Mouse (Mus musculus) naive thymus-derived CD4-positive, alpha-beta T cell, adult 2 months (primary cell): ENCODE measurements at regions not wholly inside any gene's neighbourhood (a gene's known extent, or its start where the extent isn't known, plus 50 kb on each side); places are given as distances from the start of the nearest gene placed in this dataset.

Source experiments
- DNase-seq: peaks from one replicate; pipeline ENCODE4 v3.0.0-alpha.2; 2011; ENCODE audit warnings: low read depth

DNA sequence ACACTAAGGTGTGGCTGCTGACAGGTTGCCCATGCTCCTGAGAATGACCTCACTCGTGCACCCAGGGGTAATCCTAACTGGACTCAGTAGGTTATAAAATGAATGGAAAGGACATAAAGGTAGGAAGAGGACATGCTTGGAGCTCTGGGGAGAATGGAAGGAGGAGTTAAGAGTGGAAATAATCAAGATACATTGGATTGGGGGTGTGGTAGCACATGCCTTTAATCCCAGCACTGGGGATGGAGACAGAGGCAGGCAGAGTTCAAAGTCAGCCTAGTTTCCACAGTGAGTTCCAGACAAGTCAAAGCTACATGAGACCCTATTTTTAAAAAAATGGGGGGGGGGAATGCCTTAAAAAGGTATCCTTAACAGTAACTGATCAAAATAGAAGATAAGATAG, 167.9 kb upstream of the Hnrnpa3 start:
- no peak for DNase-seq

DNA sequence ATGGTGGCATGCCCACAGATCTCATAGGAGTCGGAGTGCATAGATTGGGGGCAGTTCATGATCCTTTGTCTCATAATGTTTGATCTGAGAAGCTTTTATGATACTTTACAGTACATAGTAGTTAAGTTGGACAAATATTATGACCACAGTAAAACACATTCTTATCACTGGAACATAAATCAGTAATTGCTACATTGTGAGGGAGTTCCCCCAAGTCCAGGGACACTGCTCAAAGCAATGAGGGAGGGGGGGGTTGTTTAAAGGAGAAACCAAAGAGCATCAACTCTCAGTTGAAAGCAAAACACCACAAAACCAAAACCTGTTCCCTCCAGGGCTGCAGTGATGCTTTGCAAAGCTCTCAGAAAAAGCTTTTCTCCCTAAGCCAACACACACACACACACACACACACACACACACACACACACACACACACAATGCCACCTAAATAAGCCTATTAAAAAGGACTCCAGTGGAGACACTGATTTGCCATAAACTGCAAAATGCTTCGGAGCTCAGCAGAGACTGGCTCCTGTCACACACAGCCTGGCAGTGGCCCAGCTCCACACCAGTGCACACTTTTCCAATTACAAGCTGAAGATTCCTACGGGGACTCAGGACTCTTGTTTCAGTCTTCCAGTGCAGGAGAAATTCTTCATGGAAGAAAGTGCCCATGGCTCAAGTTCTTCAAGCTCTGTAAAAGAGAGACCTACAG, 167.1 kb upstream of the Hnrnpa3 start:
- DNase-seq: no peak

DNA sequence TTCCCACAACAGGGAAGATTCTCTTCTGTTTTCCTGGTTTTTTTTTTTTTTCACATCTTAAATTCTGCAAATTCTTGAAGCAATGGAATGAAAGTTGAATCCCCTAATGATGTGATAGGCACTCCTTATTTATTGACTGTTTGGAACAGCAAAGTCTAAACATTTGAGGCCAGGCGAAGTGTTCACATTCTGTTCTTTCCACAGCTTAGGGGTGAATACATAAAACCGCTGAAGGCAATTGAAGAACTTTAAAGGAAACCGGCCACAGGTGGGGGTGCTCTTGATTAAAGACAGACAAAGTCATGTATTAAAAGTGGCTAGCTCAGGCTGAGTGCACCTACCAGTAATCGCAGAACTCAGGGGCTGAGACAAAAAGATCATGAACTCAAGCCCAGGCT, 166.6 kb upstream of the Hnrnpa3 start:
- no peak for DNase-seq

DNA sequence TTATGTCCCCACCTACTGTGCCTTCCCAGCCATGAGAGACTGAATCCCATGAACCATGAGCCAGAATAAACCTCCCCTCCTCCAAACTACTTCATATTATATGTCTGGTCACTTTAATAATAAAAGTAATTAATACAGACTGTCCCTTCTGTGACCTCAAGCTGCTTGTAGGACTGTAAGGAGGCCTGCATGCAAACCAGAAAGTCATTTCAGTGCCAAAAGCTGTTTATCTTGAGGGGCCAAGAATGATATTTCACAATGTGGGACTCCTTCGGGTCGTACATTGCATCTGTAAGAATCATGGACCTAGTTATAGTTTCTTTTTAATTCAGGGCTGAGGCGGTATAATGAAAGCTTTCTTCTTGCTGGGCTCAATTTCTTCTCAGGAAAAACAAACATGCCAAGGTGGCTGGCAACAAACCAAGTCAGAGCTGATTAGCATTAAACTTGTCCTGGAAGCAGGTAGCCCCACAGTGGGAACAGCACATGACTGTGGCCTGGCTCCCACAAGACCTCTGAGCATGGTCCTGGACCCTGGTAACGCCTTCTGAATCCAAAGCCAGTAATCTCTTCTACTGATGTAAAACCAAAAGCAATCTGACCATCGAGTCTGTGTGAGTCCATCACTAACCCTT, 162.3 kb upstream of the Hnrnpa3 start:
- no peak for DNase-seq

DNA sequence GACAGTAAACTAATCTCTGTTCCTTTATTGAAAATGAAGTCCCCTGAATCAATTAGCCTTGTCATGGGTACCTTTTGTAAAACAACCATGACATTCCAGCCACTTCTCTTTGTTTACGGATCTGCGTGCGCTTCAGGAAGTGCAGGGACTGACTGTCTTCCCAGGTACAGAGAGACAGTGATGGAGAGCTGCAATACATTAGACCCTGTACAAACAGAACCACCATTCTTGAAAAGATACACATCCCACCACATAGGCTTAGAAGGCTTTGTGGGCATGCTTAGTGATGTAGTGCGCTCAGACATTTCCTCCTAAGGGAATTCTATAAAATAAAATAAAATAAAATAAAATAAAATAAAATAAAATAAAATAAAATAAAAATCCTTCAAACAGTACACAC, 148.8 kb upstream of the Hnrnpa3 start:
- no peak for DNase-seq

DNA sequence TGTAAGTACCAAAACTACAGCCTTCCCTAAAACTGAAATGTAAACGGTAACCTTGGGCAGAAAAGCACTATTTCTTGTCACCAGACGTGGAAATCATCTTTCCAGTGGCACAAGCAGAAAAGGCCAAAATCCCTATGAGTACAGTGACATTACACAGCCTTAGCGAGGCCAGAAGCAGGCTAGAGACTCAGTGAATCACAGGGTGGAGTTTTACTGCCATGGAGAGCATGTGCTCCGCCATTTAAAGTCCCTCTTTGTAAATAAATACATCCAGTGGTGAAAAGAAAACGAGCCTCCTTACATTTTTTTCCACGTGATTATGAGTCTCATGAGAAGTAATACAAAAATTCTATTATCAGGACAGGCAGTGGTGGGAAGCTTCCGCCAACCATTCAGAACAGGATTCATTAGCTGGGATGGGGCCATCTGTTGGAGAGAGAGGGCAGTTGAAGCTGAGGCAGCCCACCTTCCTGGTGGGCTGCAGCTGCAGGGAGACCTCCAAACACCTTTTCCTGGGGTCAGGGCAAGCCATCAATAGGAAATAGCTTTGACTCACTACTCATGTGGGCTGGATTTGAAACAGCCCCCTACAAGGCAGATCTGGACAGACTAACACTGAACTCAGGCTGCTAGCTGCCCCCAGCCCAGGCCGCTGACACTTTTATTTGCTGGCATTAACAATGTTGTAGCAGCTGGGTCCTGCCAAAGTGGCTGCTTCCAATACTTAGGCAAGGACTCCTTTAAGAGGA, 146.5 kb upstream of the Hnrnpa3 start:
- DNase-seq: no peak

DNA sequence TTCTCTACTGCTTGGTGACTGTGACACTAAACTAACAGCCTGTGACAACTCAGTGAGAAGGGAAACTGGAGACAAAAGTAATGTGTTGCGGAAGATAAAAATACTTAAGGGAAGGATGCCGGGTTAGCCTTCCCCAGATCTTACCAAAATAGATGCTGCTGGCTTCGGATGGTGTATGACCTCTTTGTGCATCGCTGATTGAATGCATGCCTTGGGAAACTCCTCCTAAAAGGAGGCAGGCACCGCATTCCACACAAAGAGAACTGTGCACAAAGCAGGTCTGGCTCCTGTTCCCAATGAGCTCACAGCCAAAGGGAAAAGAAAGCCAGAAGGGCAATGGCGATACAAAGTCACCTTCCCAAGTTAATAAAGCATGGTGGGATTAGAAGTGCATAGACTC, 144.9 kb upstream of the Hnrnpa3 start:
- DNase-seq: no peak

DNA sequence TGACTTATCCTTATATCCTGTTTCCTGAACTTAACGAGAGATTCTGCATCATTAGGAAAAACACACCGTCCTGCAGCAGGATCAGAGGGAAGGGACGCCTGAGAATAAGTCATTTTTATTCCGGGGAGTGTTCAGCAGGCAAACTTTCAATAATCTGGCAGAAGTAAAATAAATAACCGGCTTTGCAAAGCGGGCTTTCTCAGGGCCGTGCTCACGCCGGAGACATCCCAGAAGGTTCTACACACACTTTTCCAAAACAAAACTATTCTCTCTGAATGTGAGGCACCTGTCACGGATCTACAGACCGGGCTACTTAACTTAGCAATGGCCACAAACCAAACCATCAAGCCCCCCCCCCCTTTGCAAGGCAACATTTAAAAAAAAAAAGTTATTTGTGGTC, 142.8 kb upstream of the Hnrnpa3 start:
- no peak for DNase-seq

DNA sequence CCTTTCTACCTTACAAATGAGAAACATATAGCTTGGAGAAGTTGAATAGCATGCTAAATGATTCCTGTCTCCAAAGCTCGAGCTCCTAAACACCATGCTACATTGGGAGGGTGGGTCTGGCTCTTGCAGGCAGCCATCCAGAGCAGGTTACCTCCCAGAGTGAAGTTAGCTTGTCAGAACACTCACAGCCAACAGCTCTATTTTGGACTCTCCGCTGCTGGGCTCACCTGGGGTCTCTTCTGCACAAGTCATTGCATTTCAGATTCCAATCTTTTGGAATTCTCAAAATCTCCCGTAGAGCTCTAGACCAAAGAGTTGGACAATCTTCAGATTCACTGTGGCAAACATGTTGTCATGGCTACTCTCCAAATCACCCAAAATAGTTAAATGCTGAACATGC, 142.0 kb upstream of the Hnrnpa3 start:
- no peak for DNase-seq

DNA sequence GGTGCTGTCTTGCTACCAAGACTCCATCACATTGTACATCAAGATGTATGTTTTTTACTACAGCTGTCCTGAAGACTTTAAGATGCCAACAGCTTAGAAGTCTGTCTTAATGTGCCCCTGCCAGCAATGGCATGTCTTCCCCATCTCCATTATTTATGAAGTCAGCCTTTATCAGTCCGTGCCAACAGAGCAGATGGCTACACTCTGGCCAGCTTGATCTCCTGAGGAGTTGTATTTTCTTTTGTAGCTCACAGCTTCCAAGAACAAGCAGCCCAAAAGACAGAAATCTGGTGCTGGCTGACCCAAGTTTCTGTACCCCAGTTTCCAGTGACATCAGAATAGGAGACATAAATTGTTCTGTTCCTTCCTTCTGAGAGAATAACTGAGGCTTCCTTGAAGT, 140.5 kb upstream of the Hnrnpa3 start:
- no peak for DNase-seq

DNA sequence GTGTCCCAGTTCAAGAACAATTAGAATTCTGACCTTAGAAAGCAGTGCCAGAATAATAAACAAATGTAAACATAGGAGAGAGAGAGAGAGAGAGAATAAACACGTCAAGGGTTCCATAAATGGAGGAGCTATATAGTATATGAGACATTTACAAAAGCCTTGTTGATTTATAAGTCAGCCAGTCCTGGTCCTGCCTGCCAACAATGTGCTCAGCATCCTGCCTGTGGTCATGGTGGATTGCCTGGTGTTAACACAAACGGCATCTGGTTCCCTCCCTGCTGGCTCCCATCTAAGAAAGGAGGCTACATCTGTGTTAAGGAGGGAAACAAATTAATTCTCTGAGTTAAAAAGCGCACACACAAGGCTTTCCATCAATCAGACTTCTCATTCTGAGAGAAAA, 133.5 kb upstream of the Hnrnpa3 start:
- no peak for DNase-seq

DNA sequence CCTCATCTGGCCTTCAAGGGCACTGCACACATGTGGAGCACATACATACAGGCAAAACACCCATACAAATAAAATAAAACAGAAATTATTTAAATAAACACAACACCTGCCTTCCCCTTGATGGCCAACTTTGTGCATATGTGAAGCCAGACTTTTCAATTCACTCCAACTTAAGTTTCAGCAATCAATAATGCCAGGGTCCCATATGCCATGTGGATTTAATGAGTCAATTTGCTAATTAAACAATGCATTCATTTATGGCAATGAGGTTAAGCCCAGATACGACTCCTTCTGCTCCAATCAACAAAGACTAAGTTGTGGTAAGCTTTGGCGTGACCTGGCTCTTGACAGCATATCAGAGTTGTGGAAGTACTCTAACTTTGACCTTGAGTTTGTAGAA, 130.4 kb upstream of the Hnrnpa3 start:
- no peak for DNase-seq

DNA sequence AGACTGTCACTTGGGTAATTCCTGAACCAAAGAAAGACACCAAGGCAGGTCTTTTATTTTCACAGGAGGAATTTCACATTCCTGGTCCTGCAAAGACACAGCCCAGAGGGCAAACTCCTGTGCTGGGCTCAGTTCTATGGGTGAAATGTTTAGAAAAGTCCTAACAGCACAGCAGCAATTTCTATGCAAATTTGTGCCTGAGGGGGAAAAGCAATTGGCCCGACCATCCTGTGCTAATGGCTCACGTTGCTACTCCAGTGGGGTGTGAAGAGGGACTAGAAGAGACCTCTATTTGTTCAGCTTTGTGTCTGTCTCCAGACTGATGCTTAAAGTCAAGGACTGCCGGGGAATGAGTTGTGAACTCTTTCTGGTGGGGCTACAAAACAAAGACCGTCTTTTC, 120.9 kb upstream of the Hnrnpa3 start:
- DNase-seq: no peak

DNA sequence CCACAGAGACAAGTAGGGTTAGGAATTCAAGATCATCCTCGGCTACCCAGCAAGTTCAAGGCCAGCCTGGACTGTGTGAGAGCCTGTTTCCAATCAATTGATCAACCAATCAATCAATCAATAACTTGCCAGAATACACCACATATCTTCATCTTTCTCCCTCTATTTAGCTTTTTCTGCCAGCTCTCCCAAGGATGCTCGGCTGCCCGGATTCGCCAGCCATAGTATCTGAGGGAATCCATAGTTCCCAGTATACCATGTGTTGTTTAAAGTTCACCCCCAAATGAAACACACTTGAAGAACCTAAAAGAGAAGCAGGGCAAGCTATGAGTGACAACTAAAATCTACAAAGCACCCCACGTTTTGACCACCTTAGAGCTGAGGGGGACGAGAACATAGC, 119.3 kb upstream of the Hnrnpa3 start:
- DNase-seq: no peak

DNA sequence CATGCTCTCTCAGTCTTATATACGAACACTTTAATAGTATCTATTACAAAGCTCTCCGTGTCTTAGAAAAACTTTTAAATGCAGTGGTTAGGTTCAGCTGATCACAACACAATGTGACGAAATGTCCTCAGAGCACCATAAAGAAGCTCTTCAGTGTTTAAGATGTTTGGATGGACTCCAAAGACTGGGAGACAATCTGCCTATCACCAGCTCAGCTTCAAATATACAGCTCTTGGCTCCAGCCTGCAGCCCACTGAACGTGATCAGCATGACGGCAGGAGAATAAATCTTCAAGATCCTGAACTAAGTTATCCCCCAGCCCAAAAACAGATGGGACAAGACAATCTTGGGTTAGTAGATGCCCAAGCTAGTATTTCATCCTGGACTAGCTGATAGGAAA, 116.7 kb upstream of the Hnrnpa3 start:
- no peak for DNase-seq

DNA sequence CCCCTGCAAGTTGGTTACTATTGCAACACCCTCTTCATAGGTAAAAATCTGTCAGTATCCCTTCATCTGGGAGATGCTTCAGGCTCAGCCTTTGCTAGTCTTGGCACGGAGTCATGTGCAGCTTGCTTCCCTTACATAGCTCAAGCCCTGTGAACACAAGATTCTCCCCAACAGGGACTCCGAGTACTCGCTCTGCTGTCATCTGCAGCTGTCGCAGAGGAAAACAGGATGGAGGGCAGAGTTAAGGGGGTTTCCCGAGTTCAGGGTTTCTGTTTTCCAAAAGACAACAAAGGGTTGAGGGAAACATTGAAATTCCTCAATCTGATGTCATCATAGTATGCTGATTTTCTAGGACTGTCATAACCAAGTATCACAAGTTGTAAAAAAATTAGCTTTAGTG, 116.3 kb upstream of the Hnrnpa3 start:
- no peak for DNase-seq

DNA sequence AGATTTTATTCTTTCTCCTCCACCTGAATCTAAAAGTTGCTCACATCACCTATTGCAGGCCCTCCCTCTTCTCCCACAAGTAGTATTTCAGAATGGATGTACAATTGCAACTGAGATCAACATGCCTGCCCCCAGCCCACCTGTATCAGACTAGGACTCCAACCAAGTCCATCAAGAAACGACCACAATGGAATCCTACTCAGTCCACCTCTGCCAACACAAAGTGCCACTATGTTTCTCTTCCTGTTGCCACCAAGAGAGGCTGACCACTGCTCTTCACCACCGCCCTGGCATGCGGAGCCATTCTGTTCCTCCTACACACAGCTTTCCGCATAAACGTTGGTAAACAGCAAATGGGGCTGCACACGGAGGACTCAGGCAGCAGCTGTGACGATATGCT, 113.1 kb upstream of the Hnrnpa3 start:
- no peak for DNase-seq

DNA sequence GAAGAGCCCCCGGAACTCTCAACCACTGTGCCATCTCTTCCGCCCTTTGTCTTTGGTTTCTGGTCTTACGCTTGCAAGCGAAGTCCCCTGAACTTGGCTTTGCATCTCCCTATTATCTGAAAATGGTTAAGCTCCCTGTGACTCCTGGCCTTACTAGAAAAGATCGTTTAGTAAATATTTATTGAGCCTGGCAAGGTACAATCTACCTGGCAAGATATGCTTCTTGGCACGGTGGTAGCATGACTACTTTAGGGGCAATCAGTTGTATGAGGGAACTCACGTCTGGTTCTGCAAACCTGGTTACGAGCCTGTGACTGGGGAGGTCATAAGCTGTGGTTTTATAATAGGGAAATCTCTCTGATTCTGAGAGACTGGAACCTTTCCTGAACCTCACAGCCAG, 103.4 kb upstream of the Hnrnpa3 start:
- DNase-seq: no peak

DNA sequence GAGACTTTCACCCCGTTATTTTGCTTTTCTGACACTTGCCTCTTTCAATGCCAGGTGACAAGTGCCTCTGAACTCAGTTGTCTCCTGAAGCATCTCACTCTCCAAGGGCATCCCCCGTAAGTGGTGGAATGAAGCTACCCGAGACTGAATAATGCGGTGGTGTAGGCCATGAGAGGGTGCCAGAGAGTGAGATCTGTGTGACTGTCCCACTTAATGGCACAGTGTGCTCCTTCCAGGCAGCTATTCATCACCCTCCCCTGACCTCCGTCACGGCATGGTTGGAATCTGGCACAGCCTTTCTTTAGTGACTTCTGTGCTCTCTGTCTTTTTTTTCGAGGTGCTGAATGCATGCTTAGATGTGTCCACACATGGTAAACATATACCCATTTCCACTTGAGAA, 102.3 kb upstream of the Hnrnpa3 start:
- no peak for DNase-seq

DNA sequence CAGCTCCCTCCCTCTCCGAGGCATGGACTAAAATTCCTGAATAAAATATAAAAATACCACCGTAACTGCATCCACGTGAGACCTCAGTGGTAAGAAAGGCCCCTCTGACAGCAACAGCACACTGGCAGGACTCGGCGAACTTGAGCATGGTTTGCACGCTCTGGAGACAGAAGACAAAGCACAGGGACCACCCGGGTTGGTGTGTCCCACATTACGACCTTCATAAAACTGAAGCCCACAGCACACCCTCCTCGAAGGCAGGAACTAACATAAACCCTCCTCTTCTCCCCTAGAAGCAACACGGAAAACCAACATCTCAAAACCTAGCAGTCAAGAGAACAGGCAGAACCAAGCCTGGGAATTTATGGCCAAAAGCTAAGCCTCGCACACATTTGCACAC, 101.7 kb upstream of the Hnrnpa3 start:
- DNase-seq: no peak

DNA sequence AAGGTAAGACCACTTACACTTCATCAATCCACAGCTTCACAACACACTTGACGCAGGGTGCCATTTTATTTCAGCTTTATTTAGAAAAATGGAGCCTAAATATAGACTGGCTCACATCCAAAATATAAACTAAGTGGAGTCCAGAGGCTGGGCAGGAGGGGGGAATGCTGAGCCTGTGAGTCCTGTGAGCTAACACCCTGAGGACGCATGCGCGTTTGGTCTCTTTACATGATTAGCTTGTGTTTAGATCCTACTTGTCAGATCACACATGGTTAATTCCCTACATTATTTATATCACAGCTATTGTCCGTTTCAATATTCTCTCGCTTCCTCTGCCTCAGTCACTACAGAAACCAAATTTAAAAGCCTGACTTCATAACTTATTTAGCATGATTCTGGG, 99.1 kb upstream of the Hnrnpa3 start:
- DNase-seq: no peak

DNA sequence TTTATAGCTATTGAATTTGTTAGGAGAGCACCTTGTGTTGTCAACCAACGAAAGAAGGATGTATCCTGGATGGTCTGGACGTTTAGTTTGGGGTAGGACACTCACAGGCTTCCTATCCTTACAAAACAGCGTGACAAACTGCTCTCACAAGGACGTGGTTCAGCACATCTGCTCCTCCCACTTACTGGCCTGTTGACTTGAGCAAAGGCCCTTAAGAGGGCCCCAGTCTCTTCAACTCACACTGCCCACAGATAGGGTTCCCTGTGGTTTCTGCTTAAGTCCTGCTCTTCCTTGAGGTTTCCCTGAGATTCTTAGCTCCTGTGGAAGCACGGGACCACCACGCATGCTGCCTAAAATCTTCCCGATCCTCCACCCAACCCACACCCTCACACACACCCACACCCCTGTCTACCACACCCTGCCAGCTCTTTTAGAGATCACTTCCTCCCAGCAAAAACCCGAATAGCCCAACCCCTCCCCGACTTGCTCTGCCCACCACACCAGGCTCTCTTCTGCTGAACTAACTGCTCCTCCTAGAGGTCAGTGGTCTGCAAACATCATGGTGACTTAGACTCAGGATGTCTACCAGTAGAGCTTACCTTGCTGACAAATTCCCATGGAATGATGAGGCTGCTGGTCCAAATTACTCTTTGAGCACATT, 95.7 kb upstream of the Hnrnpa3 start:
- DNase-seq: peak; percentile 32

DNA sequence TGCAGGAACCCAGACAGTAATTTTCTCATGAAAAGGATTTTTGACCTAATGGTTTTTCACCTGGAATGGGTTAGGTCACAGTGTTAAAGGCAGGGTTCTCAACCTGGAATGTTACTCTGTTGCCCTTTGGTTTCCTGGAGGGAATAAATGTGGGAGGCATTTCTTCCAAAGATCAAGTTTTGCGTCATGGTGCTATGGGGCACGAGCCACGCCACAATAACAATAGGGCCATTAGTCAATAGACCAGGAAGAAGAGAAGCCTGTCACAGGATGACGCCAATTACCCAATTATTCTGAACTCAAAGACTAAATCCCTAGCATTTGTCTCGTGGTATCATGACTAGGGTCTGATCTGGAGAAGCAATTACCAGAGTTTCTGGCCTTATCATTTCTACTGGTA, 94.3 kb upstream of the Hnrnpa3 start:
- no peak for DNase-seq
